In genomic region chr7:99911038-99911437, GRCm38 (mm10) we compare ENCODE assay signal across 21 mouse cellular contexts. TPM values are rescaled to one million over a fixed set of nuclear protein-coding genes. Genes with fewer than 3 reads are reported as not detected.
"Had no signal": no experiment of that assay in that cellular context is flagged by ENCODE, and none has a peak within 500 bp of the region (broad histone marks: within the 10 kb centered on the region; RNA-seq: fewer than 3 reads in every experiment).

No protein-coding gene starts in this region.

- H3K27ac ChIP-seq: hindbrain, postnatal 0 days; limb, embryonic 10.5 days; limb, embryonic 13.5 days; liver, embryonic 12.5 days; liver, embryonic 15.5 days; midbrain, embryonic 10.5 days; neural tube, embryonic 12.5 days; neural tube, embryonic 15.5 days; stomach, postnatal 0 days had no signal

- H3K4me3 ChIP-seq: limb, embryonic 10.5 days; limb, embryonic 13.5 days; liver, embryonic 12.5 days; liver, embryonic 15.5 days; megakaryocyte, embryonic 14.5 days; midbrain, embryonic 10.5 days; neural tube, embryonic 12.5 days; neural tube, embryonic 15.5 days had no signal

- ATAC-seq: hindbrain, postnatal 0 days; inflammation-experienced regulatory T-cells, adult 6 months; intestine, embryonic 16.5 days; liver, embryonic 12.5 days had no signal

- H3K27me3 ChIP-seq: neural tube, embryonic 12.5 days; neural tube, embryonic 15.5 days had no signal

- DNase-seq: kidney, adult 18-20 months; kidney, adult 9 months; kidney, postnatal 14 days; kidney, postnatal 4 days; layer of hippocampus, adult 9-11 months; liver; lung, adult 2 months; midbrain, embryonic 14.5 days; right cerebral cortex, postnatal 4 days had no signal

- H3K4me2 ChIP-seq: limb, embryonic 13.5 days; liver, embryonic 12.5 days; liver, embryonic 15.5 days; neural tube, embryonic 12.5 days; neural tube, embryonic 15.5 days had no signal

- H3K4me1 ChIP-seq: limb, embryonic 10.5 days; midbrain, embryonic 10.5 days; neural tube, embryonic 12.5 days; neural tube, embryonic 15.5 days had no signal

- H3K9ac ChIP-seq: limb, embryonic 13.5 days; liver, embryonic 12.5 days; liver, embryonic 15.5 days; neural tube, embryonic 12.5 days; neural tube, embryonic 15.5 days had no signal

- H3K36me3 ChIP-seq: limb, embryonic 10.5 days; limb, embryonic 13.5 days; liver, embryonic 12.5 days; liver, embryonic 15.5 days; midbrain, embryonic 10.5 days; neural tube, embryonic 12.5 days; neural tube, embryonic 15.5 days had no signal

- H3K9me3 ChIP-seq: limb, embryonic 10.5 days; liver, embryonic 12.5 days; liver, embryonic 15.5 days; midbrain, embryonic 10.5 days; neural tube, embryonic 12.5 days; neural tube, embryonic 15.5 days had no signal

RNA-seq across cellular contexts. Expression of gene Xrra1, which starts 52.1 kb away (rescaled TPM):
- polyA plus RNA-seq: inflammation-experienced regulatory T-cells, adult 6 months; liver, embryonic 12.5 days; liver, embryonic 15.5 days had no signal
